Comparison of ENCODE assay signal across 29 mouse cellular contexts in genomic region chr1:52960191-52960590, GRCm38 (mm10). TPM values are rescaled to one million over a fixed set of nuclear protein-coding genes. Genes with fewer than 3 reads are reported as not detected.
A peak's percentile ranks its signal among the peaks of the same experiment; 100 is the strongest.
DNase-seq lines count a peak whose midpoint lies in the region; ATAC-seq and TF ChIP-seq lines count a peak whose summit lies in the region.
"Had no signal": no experiment of that assay in that cellular context is flagged by ENCODE, and none has a peak within 500 bp of the region (broad histone marks: within the 10 kb centered on the region; RNA-seq: fewer than 3 reads in every experiment).

No protein-coding gene starts in this region.

- peak; percentile 15 for DNase-seq in forebrain, embryonic 14.5 days (ENCODE audit: low spot score)
- DNase-seq in forebrain, embryonic 10.5 days (ENCODE audit: extremely low spot score, low spot score): no peak
- peak; percentile 40 for DNase-seq in lung, embryonic 14.5 days
- DNase-seq in lung, adult 18-20 months: no peak
- DNase-seq in adipocyte (ENCODE audit: low spot score): no peak
- no peak for DNase-seq in c-Kit-positive CD71-positive TER-119-positive erythroid progenitor cells, embryonic 14.5 days (ENCODE audit: low spot score)
- DNase-seq: adrenal gland, postnatal 14 days; cerebellum, adult 2 months; cerebellum, postnatal 14 days; gastrocnemius, postnatal 14 days; heart, adult 18-20 months; heart, postnatal 4 days; kidney, adult 9 months; kidney, postnatal 10 days; lung, postnatal 14 days; right cerebral cortex, postnatal 4 days; thymus, postnatal 4 days had no signal

- no peak overlapping the region for H3K4me3 ChIP-seq in forebrain, embryonic 14.5 days (ENCODE audit: low read depth, low read length)
- H3K4me3 ChIP-seq in forebrain, embryonic 10.5 days: no peak overlapping the region
- H3K4me3 ChIP-seq in lung, embryonic 14.5 days (ENCODE audit: low read depth, low read length): no peak overlapping the region
- H3K4me3 ChIP-seq: heart, embryonic 12.5 days; limb, embryonic 12.5 days; midbrain, embryonic 12.5 days; neural tube, embryonic 13.5 days had no signal

- H3K4me2 ChIP-seq in forebrain, embryonic 14.5 days (ENCODE audit: low read length): no peak overlapping the region
- no peak overlapping the region for H3K4me2 ChIP-seq in lung, embryonic 14.5 days
- H3K4me2 ChIP-seq: heart, embryonic 12.5 days; hindbrain, embryonic 14.5 days; limb, embryonic 12.5 days; liver, embryonic 11.5 days; midbrain, embryonic 12.5 days; neural tube, embryonic 13.5 days had no signal

- ATAC-seq in forebrain, embryonic 14.5 days: no peak
- ATAC-seq in lung, embryonic 14.5 days (ENCODE audit: insufficient read depth): no peak
- ATAC-seq in common myeloid progenitor, adult 5-6 weeks (replicated peaks; ENCODE audit: low read depth, poor library complexity, severe bottlenecking): peak; percentile 59
- ATAC-seq: forebrain, embryonic 16.5 days; intestine, postnatal 0 days; Patski had no signal

- H3K9me3 ChIP-seq in forebrain, embryonic 14.5 days (replicated peaks; ENCODE audit: control insufficient read depth, low read length): no peaks in the 10 kb centered on the region
- H3K9me3 ChIP-seq in forebrain, embryonic 10.5 days: no peaks in the 10 kb centered on the region
- no peaks in the 10 kb centered on the region for H3K9me3 ChIP-seq in lung, embryonic 14.5 days (ENCODE audit: low read depth, low read length)
- H3K9me3 ChIP-seq: G1E; heart, embryonic 12.5 days; limb, embryonic 12.5 days; midbrain, embryonic 12.5 days; neural tube, embryonic 13.5 days had no signal

- WGBS in forebrain, embryonic 14.5 days: 84% methylated on average over 6 of the region's 6 CpGs
- 86% methylated on average over 6 of the region's 6 CpGs for whole genome bisulfite sequencing in forebrain, embryonic 10.5 days
- WGBS in lung, embryonic 14.5 days: 47% methylated on average over 6 of the region's 6 CpGs

- H3K27ac ChIP-seq in forebrain, embryonic 14.5 days (ENCODE audit: low read depth, low read length): no peak overlapping the region
- H3K27ac ChIP-seq in forebrain, embryonic 10.5 days: no peak overlapping the region
- no peak overlapping the region for H3K27ac ChIP-seq in lung, embryonic 14.5 days (ENCODE audit: low read depth)
- H3K27ac ChIP-seq: hindbrain, embryonic 14.5 days; limb, embryonic 12.5 days; midbrain, embryonic 12.5 days; neural tube, embryonic 13.5 days; stomach, postnatal 0 days had no signal

- H3K9ac ChIP-seq in forebrain, embryonic 14.5 days (ENCODE audit: low read length): no peak overlapping the region
- H3K9ac ChIP-seq in lung, embryonic 14.5 days: no peak overlapping the region
- H3K9ac ChIP-seq: heart, embryonic 12.5 days; hindbrain, embryonic 14.5 days; limb, embryonic 12.5 days; midbrain, embryonic 12.5 days; neural tube, embryonic 13.5 days had no signal

- H3K4me1 ChIP-seq in forebrain, embryonic 14.5 days (ENCODE audit: control insufficient read depth, insufficient read depth, low read length): no peaks in the 10 kb centered on the region
- H3K4me1 ChIP-seq in forebrain, embryonic 10.5 days: no peaks in the 10 kb centered on the region
- H3K4me1 ChIP-seq in lung, embryonic 14.5 days (ENCODE audit: insufficient read depth): no peaks in the 10 kb centered on the region
- H3K4me1 ChIP-seq: heart, embryonic 12.5 days; limb, embryonic 12.5 days; midbrain, embryonic 12.5 days; neural tube, embryonic 13.5 days had no signal

- no peak for TF ChIP-seq CTCF in lung, embryonic 14.5 days (IDR thresholded peaks at IDR 0.05; ENCODE audit: low read depth)

- no peaks in the 10 kb centered on the region for H3K36me3 ChIP-seq in forebrain, embryonic 14.5 days (ENCODE audit: control insufficient read depth, insufficient read depth, low read length)
- no peaks in the 10 kb centered on the region for H3K36me3 ChIP-seq in forebrain, embryonic 10.5 days (replicated peaks)
- no peaks in the 10 kb centered on the region for H3K36me3 ChIP-seq in lung, embryonic 14.5 days (ENCODE audit: insufficient read depth)
- H3K36me3 ChIP-seq: G1E; heart, embryonic 12.5 days; limb, embryonic 12.5 days; midbrain, embryonic 12.5 days; neural tube, embryonic 13.5 days had no signal

- H3K27me3 ChIP-seq in forebrain, embryonic 14.5 days (replicated peaks; ENCODE audit: control insufficient read depth, insufficient read depth, low read length): no peaks in the 10 kb centered on the region
- H3K27me3 ChIP-seq in forebrain, embryonic 10.5 days (ENCODE audit: poor library complexity, severe bottlenecking): no peaks in the 10 kb centered on the region
- no peaks in the 10 kb centered on the region for H3K27me3 ChIP-seq in lung, embryonic 14.5 days (ENCODE audit: insufficient read depth, low read length)
- H3K27me3 ChIP-seq: heart, embryonic 12.5 days; limb, embryonic 12.5 days; neural tube, embryonic 13.5 days had no signal

RNA-seq across cellular contexts. Expression of gene 1700019D03Rik, which starts 59.8 kb away (rescaled TPM):
- polyA plus RNA-seq in forebrain, embryonic 14.5 days (2014; fragmentation: Nextera tagmentation; extraction: Ambion mirVana): 2.1 and 2.5 TPM in 2 replicates
- polyA plus RNA-seq in forebrain, embryonic 10.5 days (2016; fragmentation: Nextera tagmentation; extraction: Ambion mirVana): 2.5 and 2.7 TPM in 2 replicates
- polyA plus RNA-seq in lung, embryonic 14.5 days (2014; fragmentation: Nextera tagmentation; extraction: Ambion mirVana): 2.4 and 3.5 TPM in 2 replicates
- total RNA-seq in common myeloid progenitor, adult 5-6 weeks (2017): 0.27 TPM in 1 of 2 replicates, not detected in the other
- polyA plus RNA-seq: G1E had no signal

Comparison
In these comparisons a context has a peak if more than half of its experiments do, and no peak if none do; other contexts are left out.
1. DNase-seq: peak in forebrain, embryonic 14.5 days (single experiment) and lung, embryonic 14.5 days (single experiment); none in forebrain, embryonic 10.5 days (single experiment), lung, adult 18-20 months (0 of 2), adipocyte (single experiment) and c-Kit-positive CD71-positive TER-119-positive erythroid progenitor cells, embryonic 14.5 days (single experiment).